16 mouse cellular contexts compared by ENCODE assay signal in genomic region chr13:51840702-51841101, GRCm38 (mm10). TPM values are rescaled to one million over a fixed set of nuclear protein-coding genes. Genes with fewer than 3 reads are reported as not detected.
A peak's percentile ranks its signal among the peaks of the same experiment; 100 is the strongest.
DNase-seq lines count a peak whose midpoint lies in the region; ATAC-seq lines count a peak whose summit lies in the region.
"Had no signal": no experiment of that assay in that cellular context is flagged by ENCODE, and none has a peak within 500 bp of the region (broad histone marks: within the 10 kb centered on the region; RNA-seq: fewer than 3 reads in every experiment).

No protein-coding gene starts in this region.

- peak overlapping the region; percentile 57; the same call in 1 of the 2 replicates for H3K9ac ChIP-seq in liver, embryonic 11.5 days (ENCODE audit: low read depth, low read length)
- no peak overlapping the region for H3K9ac ChIP-seq in liver, embryonic 15.5 days
- no peak overlapping the region for H3K9ac ChIP-seq in neural tube, embryonic 15.5 days (replicated peaks)
- H3K9ac ChIP-seq: forebrain, postnatal 0 days; hindbrain, embryonic 13.5 days had no signal

- peaks cover 98% of the 10 kb centered on the region for H3K4me1 ChIP-seq in megakaryocyte, embryonic 14.5 days
- H3K4me1 ChIP-seq in liver, embryonic 11.5 days (replicated peaks; ENCODE audit: control insufficient read depth, insufficient read depth, low read length) = peaks cover 43% of the 10 kb centered on the region
- H3K4me1 ChIP-seq in liver, embryonic 15.5 days (replicated peaks) = peaks cover 60% of the 10 kb centered on the region
- peaks cover 22% of the 10 kb centered on the region for H3K4me1 ChIP-seq in neural tube, embryonic 15.5 days

- no peaks in the 10 kb centered on the region for H3K27me3 ChIP-seq in megakaryocyte, embryonic 14.5 days (replicated peaks)
- peaks cover 2% of the 10 kb centered on the region; the same call in 1 of the 2 replicates for H3K27me3 ChIP-seq in liver, embryonic 11.5 days (replicated peaks; ENCODE audit: control insufficient read depth, insufficient read depth, low read length)
- peaks cover 14% of the 10 kb centered on the region for H3K27me3 ChIP-seq in liver, embryonic 15.5 days
- peaks cover 68% of the 10 kb centered on the region for H3K27me3 ChIP-seq in neural tube, embryonic 15.5 days (replicated peaks)

- peak overlapping the region; percentile 94 for H3K27ac ChIP-seq in liver, embryonic 11.5 days (ENCODE audit: low read depth, low read length)
- H3K27ac ChIP-seq in liver, embryonic 15.5 days (replicated peaks) = peak overlapping the region; percentile 74
- H3K27ac ChIP-seq in neural tube, embryonic 15.5 days (replicated peaks) = no peak overlapping the region
- H3K27ac ChIP-seq: forebrain, embryonic 13.5 days; hindbrain, embryonic 13.5 days had no signal

- H3K9me3 ChIP-seq in megakaryocyte, embryonic 14.5 days = no peaks in the 10 kb centered on the region
- H3K9me3 ChIP-seq in liver, embryonic 11.5 days (ENCODE audit: control insufficient read depth, low read length) = no peaks in the 10 kb centered on the region
- no peaks in the 10 kb centered on the region for H3K9me3 ChIP-seq in liver, embryonic 15.5 days (replicated peaks)
- H3K9me3 ChIP-seq in neural tube, embryonic 15.5 days (replicated peaks) = no peaks in the 10 kb centered on the region
- H3K9me3 ChIP-seq: embryonic facial prominence, embryonic 10.5 days; forebrain, embryonic 13.5 days; hindbrain, embryonic 13.5 days had no signal

- peak overlapping the region; percentile 7 for H3K4me3 ChIP-seq in megakaryocyte, embryonic 14.5 days (replicated peaks)
- no peak overlapping the region for H3K4me3 ChIP-seq in liver, embryonic 11.5 days (ENCODE audit: low read depth, low read length)
- no peak overlapping the region for H3K4me3 ChIP-seq in liver, embryonic 15.5 days (replicated peaks)
- no peak overlapping the region for H3K4me3 ChIP-seq in neural tube, embryonic 15.5 days (replicated peaks)
- H3K4me3 ChIP-seq: forebrain, embryonic 13.5 days; hindbrain, embryonic 13.5 days had no signal

- WGBS in liver, embryonic 11.5 days = 40% methylated on average over 6 of the region's 6 CpGs
- WGBS in liver, embryonic 15.5 days (ENCODE audit: insufficient replicate concordance) = 33% methylated on average over 6 of the region's 6 CpGs
- WGBS in neural tube, embryonic 15.5 days = 65% methylated on average over 6 of the region's 6 CpGs

- ATAC-seq in megakaryocyte, adult 5-6 weeks (ENCODE audit: poor library complexity, severe bottlenecking) = no peak
- ATAC-seq in liver, embryonic 11.5 days (replicated peaks; ENCODE audit: low FRiP score) = peak; percentile 29; the same call in 1 of the 2 replicates
- ATAC-seq in liver, embryonic 15.5 days (ENCODE audit: insufficient read depth) = no peak
- no peak for ATAC-seq in neural tube, embryonic 15.5 days (ENCODE audit: low FRiP score)
- ATAC-seq: forebrain, embryonic 13.5 days; forebrain, postnatal 0 days had no signal

- H3K36me3 ChIP-seq in megakaryocyte, embryonic 14.5 days (replicated peaks; ENCODE audit: low read length) = no peaks in the 10 kb centered on the region
- no peaks in the 10 kb centered on the region for H3K36me3 ChIP-seq in liver, embryonic 11.5 days (ENCODE audit: control insufficient read depth, insufficient read depth, low read length)
- H3K36me3 ChIP-seq in liver, embryonic 15.5 days (replicated peaks) = no peaks in the 10 kb centered on the region
- no peaks in the 10 kb centered on the region for H3K36me3 ChIP-seq in neural tube, embryonic 15.5 days
- H3K36me3 ChIP-seq: embryonic facial prominence, embryonic 10.5 days; hindbrain, embryonic 13.5 days had no signal

- DNase-seq in liver, embryonic 11.5 days (ENCODE audit: low spot score) = no peak
- DNase-seq in urinary bladder, postnatal 10 days (ENCODE audit: low spot score) = no peak
- DNase-seq: adrenal gland, adult 2 months; adrenal gland, postnatal 25 days; cerebellum, adult 18-20 months; cerebellum, postnatal 10 days; forebrain, postnatal 0 days; gastrocnemius, postnatal 14 days; heart, postnatal 10 days had no signal

- peak overlapping the region; percentile 60 for H3K4me2 ChIP-seq in liver, embryonic 11.5 days
- H3K4me2 ChIP-seq in liver, embryonic 15.5 days = peak overlapping the region; percentile 65
- H3K4me2 ChIP-seq in neural tube, embryonic 15.5 days = no peak overlapping the region
- H3K4me2 ChIP-seq: forebrain, embryonic 13.5 days; hindbrain, embryonic 13.5 days had no signal

RNA-seq across cellular contexts. Expression of gene Gadd45g, which starts 5.8 kb away (rescaled TPM):
- polyA plus RNA-seq in megakaryocyte, embryonic 14.5 days (2012; ENCODE audit: insufficient read depth, low replicate concordance) = 115 and 668 TPM in 2 replicates
- 2.6 and 4.4 TPM in 2 replicates for total RNA-seq in megakaryocyte, adult 5-6 weeks (2015)
- 8.7 and 11.2 TPM in 2 replicates for total RNA-seq in megakaryocyte, adult 5-6 weeks (2017)
- polyA plus RNA-seq in liver, embryonic 11.5 days (2014; fragmentation: Nextera tagmentation; extraction: Ambion mirVana) = 29.4 and 30.4 TPM in 2 replicates
- 13.3 and 14.0 TPM in 2 replicates for polyA plus RNA-seq in liver, embryonic 15.5 days (2015; fragmentation: Nextera tagmentation; extraction: Ambion mirVana)
- 32.1 and 35.4 TPM in 2 replicates for polyA plus RNA-seq in neural tube, embryonic 15.5 days (2015; fragmentation: Nextera tagmentation; extraction: Ambion mirVana)

RNA-seq across cellular contexts. Expression of gene Sema4d, which starts 47.2 kb away (rescaled TPM):
- polyA plus RNA-seq in megakaryocyte, embryonic 14.5 days (2012; ENCODE audit: insufficient read depth, low replicate concordance) = 55.2 and 58.6 TPM in 2 replicates
- total RNA-seq in megakaryocyte, adult 5-6 weeks (2015) = 99.8 and 110 TPM in 2 replicates
- total RNA-seq in megakaryocyte, adult 5-6 weeks (2017) = 54.1 and 66.6 TPM in 2 replicates
- 18.6 and 21.7 TPM in 2 replicates for polyA plus RNA-seq in liver, embryonic 11.5 days (2014; fragmentation: Nextera tagmentation; extraction: Ambion mirVana)
- 3.8 and 4.6 TPM in 2 replicates for polyA plus RNA-seq in liver, embryonic 15.5 days (2015; fragmentation: Nextera tagmentation; extraction: Ambion mirVana)
- 15.2 and 17.9 TPM in 2 replicates for polyA plus RNA-seq in neural tube, embryonic 15.5 days (2015; fragmentation: Nextera tagmentation; extraction: Ambion mirVana)
